Mouse (Mus musculus) limb, embryonic 12.5 days (tissue): Measurements from ENCODE around the gene Abcb10. TPM values are rescaled to one million over a fixed set of nuclear protein-coding genes. Genes with fewer than 3 reads are reported as not detected.
"Not testable (repeated sequence)": the region's sequence is repeated elsewhere in the genome, so short reads cannot be mapped to it uniquely, and the experiment has no call there.

ENCODE experiments used
- ATAC-seq: fragments of 200-750 bp; cut with Nextera tagmentation; 2 replicates; pipeline ENCODE4 v1.8.0; 2017; ENCODE audit warnings: low read depth, moderate TSS enrichment; ENCODE audit not compliant: insufficient number of reproducible peaks, insufficient read depth, low FRiP score, low TSS enrichment
- H3K27ac ChIP-seq: fragments of 300-500 bp; sonication (generic); 2 replicates; pipeline ENCODE4 v1.5.1; 2016; ENCODE audit warnings: mild to moderate bottlenecking, moderate library complexity
- H3K27me3 ChIP-seq: fragments of 300-500 bp; sonication (generic); 2 replicates; pipeline ENCODE4 v1.6.1; 2016; ENCODE audit warnings: mild to moderate bottlenecking, moderate library complexity
- H3K36me3 ChIP-seq: fragments of 300-500 bp; sonication (generic); 2 replicates; pipeline ENCODE4 v1.6.1; 2016; ENCODE audit warnings: mild to moderate bottlenecking, moderate library complexity
- H3K4me1 ChIP-seq: fragments of 300-500 bp; sonication (generic); replicated peaks from 2 replicates; pipeline ENCODE4 v1.6.1; 2016
- H3K4me2 ChIP-seq: fragments of 300-500 bp; sonication (generic); 2 replicates; pipeline ENCODE4 v1.6.1; 2016; ENCODE audit warnings: mild to moderate bottlenecking, moderate library complexity
- H3K4me3 ChIP-seq: fragments of 300-500 bp; sonication (generic); replicated peaks from 2 replicates; pipeline ENCODE4 v1.5.1; 2016; ENCODE audit warnings: mild to moderate bottlenecking
- H3K9ac ChIP-seq: fragments of 300-500 bp; sonication (generic); replicated peaks from 2 replicates; pipeline ENCODE4 v1.6.1; 2016; ENCODE audit warnings: mild to moderate bottlenecking, moderate library complexity
- H3K9me3 ChIP-seq: fragments of 300-500 bp; sonication (generic); 2 replicates; pipeline ENCODE4 v1.6.1; 2016; ENCODE audit warnings: mild to moderate bottlenecking, moderate library complexity
- WGBS: fragments of 180-500 bp; shearing (Covaris S2); methylation state at CpG from one replicate; pipeline ENCODE4 v1.1.7; 2016; 5-methylcytosine and 5-hydroxymethylcytosine counted together
- polyA plus RNA-seq: library from polyadenylated mRNA; unstranded; fragments of >200 nt; fragmentation: Nextera tagmentation; extraction: Ambion mirVana; gene quantifications from 2 replicates; pipeline ENCODE4 v1.2.1, GENCODE M21; 2016

The Abcb10 gene
- polyA plus RNA-seq, 1 experiment from 2014 or later = 21.6 TPM

DNA sequence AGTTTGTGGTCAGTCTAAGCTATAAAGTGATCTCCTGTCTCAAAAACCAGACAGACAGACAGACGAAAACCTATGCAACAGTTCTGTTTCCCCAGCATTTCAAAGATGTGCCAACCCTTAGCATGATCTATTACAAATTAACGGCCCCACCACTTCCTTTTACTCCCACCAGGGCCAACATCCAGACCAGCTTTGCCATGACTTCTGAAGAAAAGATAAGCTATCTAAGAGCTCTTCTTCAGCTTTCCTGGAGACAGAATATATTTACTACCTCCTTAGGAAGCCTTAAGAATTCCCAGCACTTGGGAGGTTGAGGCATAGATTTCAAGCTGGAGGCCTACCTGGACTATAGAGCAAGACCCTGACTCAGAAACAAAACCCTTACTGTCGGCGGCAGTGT, 2.7 kb downstream of the Abcb10 start:
- no peaks in the 10 kb centered on the region for H3K9me3 ChIP-seq
- no peak overlapping the region for H3K4me3 ChIP-seq
- 0 out of 2 replicates have a peak, but pooled peaks cover 3% of the 10 kb centered on the region for H3K27me3 ChIP-seq
- 71% methylated on average over 4 of the region's 4 CpGs for WGBS
- H3K36me3 ChIP-seq = no peaks in the 10 kb centered on the region
- no peak overlapping the region for H3K4me2 ChIP-seq
- H3K4me1 ChIP-seq = peaks cover 13% of the 10 kb centered on the region; the same call in 1 of the 2 replicates
- no peak for ATAC-seq
- H3K9ac ChIP-seq = no peak overlapping the region
- no peak overlapping the region for H3K27ac ChIP-seq

GRCm38 (mm10) chr8:123978926-123979325, 4.0 kb downstream of the Abcb10 start:
- H3K4me1 ChIP-seq = peaks cover 13% of the 10 kb centered on the region; the same call in 1 of the 2 replicates
- 0 out of 2 replicates have a peak, but pooled peaks cover 3% of the 10 kb centered on the region for H3K27me3 ChIP-seq
- ATAC-seq = no peak
- no peak overlapping the region for H3K4me2 ChIP-seq
- no peak overlapping the region for H3K9ac ChIP-seq
- WGBS = 61% methylated on average over 8 of the region's 8 CpGs
- no peak overlapping the region for H3K4me3 ChIP-seq
- no peaks in the 10 kb centered on the region for H3K36me3 ChIP-seq
- H3K27ac ChIP-seq = no peak overlapping the region
- no peaks in the 10 kb centered on the region for H3K9me3 ChIP-seq

GRCm38 (mm10) chr8:123978166-123978838, 4.6 kb downstream of the Abcb10 start:
- 0 out of 2 replicates have a peak, but pooled peaks cover 3% of the 10 kb centered on the region for H3K27me3 ChIP-seq
- no peak overlapping the region for H3K4me2 ChIP-seq
- peaks cover 7% of the 10 kb centered on the region; the same call in 1 of the 2 replicates for H3K4me1 ChIP-seq
- no peak overlapping the region for H3K4me3 ChIP-seq
- no peak overlapping the region for H3K27ac ChIP-seq
- H3K9me3 ChIP-seq = no peaks in the 10 kb centered on the region
- no peak for ATAC-seq
- no peak overlapping the region for H3K9ac ChIP-seq
- 61% methylated on average over 14 of the region's 14 CpGs for WGBS
- no peaks in the 10 kb centered on the region for H3K36me3 ChIP-seq

- no peak overlapping the region for H3K27ac ChIP-seq
- 92% methylated on average over 4 of the region's 4 CpGs for WGBS
- 0 out of 2 replicates have a peak, but pooled peaks cover 3% of the 10 kb centered on the region for H3K27me3 ChIP-seq
- no peak overlapping the region for H3K4me3 ChIP-seq
- H3K9ac ChIP-seq = no peak overlapping the region
- H3K9me3 ChIP-seq = no peaks in the 10 kb centered on the region
- no peaks in the 10 kb centered on the region for H3K36me3 ChIP-seq
- no peak for ATAC-seq
- peaks cover 6% of the 10 kb centered on the region; the same call in 1 of the 2 replicates for H3K4me1 ChIP-seq
- H3K4me2 ChIP-seq = no peak overlapping the region
These were observed 5.4 kb downstream of the Abcb10 start for GRCm38 (mm10) chr8:123977499-123977898.

- Histone ChIP-seq H3K36me3 (peaks cover 10% of the 10 kb centered on the region; the same call in 1 of the 2 replicates), H3K4me1 (no peaks in the 10 kb centered on the region), H3K4me3 (no peak overlapping the region), H3K9me3 (no peaks in the 10 kb centered on the region), H3K4me2 (no peak overlapping the region), H3K27me3 (no peaks in the 10 kb centered on the region), H3K9ac (no peak overlapping the region), H3K27ac (no peak overlapping the region)
- ATAC-seq = no peak
- WGBS = 75% methylated on average over 1 of the region's 1 CpGs
These were observed 9.4 kb downstream of the Abcb10 start for GRCm38 (mm10) chr8:123973495-123973894.

DNA sequence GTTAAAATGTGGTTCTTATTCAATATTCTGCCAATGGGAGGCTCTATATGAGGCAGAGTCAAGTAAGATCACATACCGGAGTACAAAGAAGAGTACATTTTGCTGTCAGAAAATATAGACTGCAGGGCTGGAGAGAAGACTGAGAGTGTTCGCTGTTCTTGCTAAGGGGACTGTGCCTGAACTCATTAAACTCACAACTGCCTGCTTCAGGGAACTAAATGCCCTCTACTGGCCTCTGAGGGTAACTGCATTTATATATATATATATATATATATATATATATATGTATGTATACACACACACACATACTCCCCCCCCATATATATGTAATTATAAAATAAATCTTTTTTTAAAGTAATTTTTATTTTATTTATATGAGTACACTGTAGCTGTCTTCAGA, 16.0 kb downstream of the Abcb10 start:
- H3K9me3 ChIP-seq = no peaks in the 10 kb centered on the region
- H3K36me3 ChIP-seq = peaks cover 34% of the 10 kb centered on the region; the same call in 1 of the 2 replicates
- no peak overlapping the region for H3K4me3 ChIP-seq
- no peak overlapping the region for H3K4me2 ChIP-seq
- 68% methylated on average over 2 of the region's 2 CpGs for WGBS
- no peaks in the 10 kb centered on the region for H3K27me3 ChIP-seq
- no peak for ATAC-seq
- H3K27ac ChIP-seq = no peak overlapping the region
- H3K9ac ChIP-seq = no peak overlapping the region
- H3K4me1 ChIP-seq = no peaks in the 10 kb centered on the region

DNA sequence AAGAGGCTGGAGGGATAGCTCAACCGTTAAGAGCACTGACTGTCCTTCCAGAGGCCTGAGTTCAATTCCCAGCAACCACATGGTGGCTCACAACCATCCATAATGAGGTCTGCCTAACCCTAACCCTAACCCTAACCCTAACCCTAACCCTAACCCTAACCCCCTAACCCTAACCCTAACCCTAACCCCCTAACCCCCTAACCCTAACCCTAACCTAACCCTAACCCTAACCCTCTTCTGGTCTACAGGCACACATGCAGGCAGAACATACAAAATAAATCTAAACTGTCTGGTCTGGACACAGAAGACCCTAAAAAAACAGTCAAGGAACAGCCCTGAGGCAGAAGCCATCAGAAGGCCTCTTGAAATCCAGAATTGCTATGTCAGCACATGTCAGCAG, 21.6 kb downstream of the Abcb10 start:
- Histone ChIP-seq H3K36me3 (peaks cover 59% of the 10 kb centered on the region; the same call in 1 of the 2 replicates), H3K4me2 (no peak overlapping the region), H3K4me1 (no peaks in the 10 kb centered on the region), H3K27me3 (no peaks in the 10 kb centered on the region), H3K9me3 (no peaks in the 10 kb centered on the region), H3K4me3 (no peak overlapping the region), H3K27ac (no peak overlapping the region), H3K9ac (no peak overlapping the region)
- ATAC-seq = no peak
- 67% methylated on average over 1 of the region's 1 CpGs for WGBS

GRCm38 (mm10) chr8:123960556-123960955, 22.4 kb downstream of the Abcb10 start:
- WGBS = 90% methylated on average over 5 of the region's 5 CpGs
- not testable (repeated sequence) for H3K9me3 ChIP-seq, H3K4me1 ChIP-seq, H3K27ac ChIP-seq, H3K27me3 ChIP-seq, H3K4me2 ChIP-seq, H3K4me3 ChIP-seq, ATAC-seq, H3K9ac ChIP-seq
- H3K36me3 ChIP-seq = peaks cover 57% of the 10 kb centered on the region; the same call in 1 of the 2 replicates

DNA sequence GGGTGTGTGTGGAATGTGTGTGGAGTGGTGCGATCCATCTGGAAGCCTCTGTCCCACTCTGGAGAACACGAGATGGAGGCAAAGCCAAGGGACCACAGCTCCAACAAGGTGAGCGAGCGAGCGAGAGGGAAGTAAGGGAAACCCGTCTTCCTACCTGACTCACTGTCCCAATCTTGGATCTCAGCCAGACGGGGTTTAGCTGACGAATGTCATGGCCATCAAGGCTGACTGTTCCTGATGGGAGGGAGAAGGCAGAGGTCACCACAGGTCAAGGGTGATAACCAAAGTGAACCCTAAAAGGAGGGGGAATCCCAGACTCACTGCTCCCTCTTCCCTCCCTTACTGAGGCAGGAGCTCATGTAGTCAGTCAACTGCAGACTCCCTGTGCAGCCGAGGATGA, 22.9 kb downstream of the Abcb10 start:
- 88% methylated on average over 9 of the region's 9 CpGs for WGBS
- Histone ChIP-seq H3K9me3 (no peaks in the 10 kb centered on the region), H3K4me1 (no peaks in the 10 kb centered on the region), H3K36me3 (peaks cover 61% of the 10 kb centered on the region; the same call in 1 of the 2 replicates), H3K9ac (no peak overlapping the region), H3K27me3 (no peaks in the 10 kb centered on the region), H3K4me2 (no peak overlapping the region), H3K27ac (no peak overlapping the region), H3K4me3 (no peak overlapping the region)
- ATAC-seq = no peak

DNA sequence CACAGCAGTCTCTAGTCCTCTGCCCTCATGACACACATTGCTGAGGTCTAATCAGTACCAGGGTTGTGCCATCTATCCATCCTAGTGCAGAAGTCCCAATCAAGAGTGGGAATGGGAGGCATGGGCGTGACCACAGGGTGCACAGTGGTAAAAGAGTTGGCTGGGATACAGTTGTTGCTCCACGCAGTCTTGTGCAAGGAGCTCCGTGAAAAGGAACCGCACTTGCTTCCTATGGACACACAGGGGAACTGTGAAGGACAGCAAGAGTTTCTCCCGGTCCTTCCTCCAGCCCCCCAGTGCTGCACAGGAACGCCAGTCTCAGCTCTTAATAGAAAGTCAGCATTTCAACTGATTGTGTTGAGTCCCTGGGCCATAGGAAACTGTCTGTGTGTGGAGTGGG, 23.4 kb downstream of the Abcb10 start:
- peaks cover 61% of the 10 kb centered on the region for H3K36me3 ChIP-seq
- H3K27me3 ChIP-seq = no peaks in the 10 kb centered on the region
- H3K9me3 ChIP-seq = no peaks in the 10 kb centered on the region
- H3K27ac ChIP-seq = no peak overlapping the region
- 93% methylated on average over 6 of the region's 6 CpGs for WGBS
- ATAC-seq = no peak
- no peaks in the 10 kb centered on the region for H3K4me1 ChIP-seq
- no peak overlapping the region for H3K9ac ChIP-seq
- no peak overlapping the region for H3K4me3 ChIP-seq
- no peak overlapping the region for H3K4me2 ChIP-seq

DNA sequence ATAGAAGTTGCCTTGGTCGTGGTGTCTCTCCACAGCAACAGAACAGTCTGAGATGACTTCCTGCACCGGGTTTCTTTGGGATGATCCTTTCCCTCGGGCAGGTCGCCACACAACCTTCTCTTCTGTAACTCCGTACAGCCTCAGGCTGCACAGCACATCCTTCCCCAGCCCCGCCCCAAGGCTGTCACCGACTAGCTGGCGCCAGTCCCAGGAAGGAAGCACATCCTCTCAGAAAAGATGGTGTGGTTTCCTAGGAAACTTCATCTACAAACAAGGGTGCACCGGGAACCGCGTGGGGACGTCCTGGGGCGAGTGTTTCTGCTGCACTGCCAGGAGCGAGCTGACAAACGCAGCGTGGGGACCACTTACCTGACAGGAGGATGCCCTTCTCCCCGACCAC, 24.8 kb downstream of the Abcb10 start:
- no peaks in the 10 kb centered on the region for H3K4me1 ChIP-seq
- H3K9me3 ChIP-seq = no peaks in the 10 kb centered on the region
- peaks cover 66% of the 10 kb centered on the region for H3K36me3 ChIP-seq
- 82% methylated on average over 17 of the region's 17 CpGs for WGBS
- no peak overlapping the region for H3K4me2 ChIP-seq
- H3K4me3 ChIP-seq = no peak overlapping the region
- H3K27me3 ChIP-seq = no peaks in the 10 kb centered on the region
- H3K9ac ChIP-seq = no peak overlapping the region
- H3K27ac ChIP-seq = no peak overlapping the region
- no peak for ATAC-seq

- WGBS = 91% methylated on average over 8 of the region's 8 CpGs
- no peak overlapping the region for H3K9ac ChIP-seq
- H3K27me3 ChIP-seq = no peaks in the 10 kb centered on the region
- H3K4me3 ChIP-seq = no peak overlapping the region
- H3K4me2 ChIP-seq = no peak overlapping the region
- H3K4me1 ChIP-seq = peaks cover 6% of the 10 kb centered on the region; the same call in 1 of the 2 replicates
- no peak for ATAC-seq
- H3K9me3 ChIP-seq = no peaks in the 10 kb centered on the region
- peaks cover 51% of the 10 kb centered on the region for H3K36me3 ChIP-seq
- H3K27ac ChIP-seq = no peak overlapping the region
These were observed 28.7 kb downstream of the Abcb10 start for GRCm38 (mm10) chr8:123954246-123954645.
